Mouse (Mus musculus) cerebellum, adult 2 months (tissue): Measurements from ENCODE around the gene Tmem62. TPM values are rescaled to one million over a fixed set of nuclear protein-coding genes. Genes with fewer than 3 reads are reported as not detected.

Experiments
- DNase-seq, 2 experiments: peaks; one replicate each; pipeline ENCODE4 v3.0.0; 2021
- H3K27ac ChIP-seq: fragments of 200-500 bp; 2 replicates; pipeline ENCODE4 v1.5.1; 2012; ENCODE audit warnings: low read length, control low read depth, inconsistent platforms; ENCODE audit not compliant: insufficient read depth
- H3K27me3 ChIP-seq: fragments of 200-500 bp; 2 replicates; pipeline ENCODE4 v1.6.1; 2012; ENCODE audit warnings: inconsistent platforms, mild to moderate bottlenecking, low read length, moderate library complexity; ENCODE audit not compliant: control insufficient read depth, insufficient read depth
- H3K4me1 ChIP-seq: fragments of 200-500 bp; 2 replicates; pipeline ENCODE4 v1.6.1; 2011; ENCODE audit warnings: low read length; ENCODE audit not compliant: control insufficient read depth, insufficient read depth
- H3K4me3 ChIP-seq: fragments of 200-500 bp; replicated peaks from 2 replicates; pipeline ENCODE3; 2011; ENCODE audit warnings: mild to moderate bottlenecking, low read depth, low read length, control low read depth; ENCODE audit not compliant: insufficient read depth
- CTCF ChIP-seq: fragments of 200-500 bp; IDR thresholded peaks from 2 replicates; pipeline ENCODE4 v1.5.1; 2011; ENCODE audit warnings: low read depth, mild to moderate bottlenecking, control low read depth, low read length, moderate library complexity, borderline replicate concordance; ENCODE audit not compliant: insufficient read depth
- POLR2A ChIP-seq: fragments of 200-500 bp; IDR thresholded peaks from 2 replicates; pipeline ENCODE4 v1.6.1; 2011; ENCODE audit warnings: low read length, control low read depth, borderline replicate concordance; ENCODE audit not compliant: insufficient read depth
- WGBS: fragments of 180-500 bp; shearing (Covaris S2); methylation state at CpG from one replicate; pipeline ENCODE4 v1.1.7; 2018; 5-methylcytosine and 5-hydroxymethylcytosine counted together
- polyA plus RNA-seq: library from polyadenylated mRNA; depleted of rRNA; stranded (reverse); fragments of >200 nt; gene quantifications from 2 replicates; pipeline ENCODE4 v1.2.3, GENCODE M21; 2012; rRNA removed

The Tmem62 gene
- polyA plus RNA-seq, result 68.0 and 73.6 TPM in 2 replicates

DNA sequence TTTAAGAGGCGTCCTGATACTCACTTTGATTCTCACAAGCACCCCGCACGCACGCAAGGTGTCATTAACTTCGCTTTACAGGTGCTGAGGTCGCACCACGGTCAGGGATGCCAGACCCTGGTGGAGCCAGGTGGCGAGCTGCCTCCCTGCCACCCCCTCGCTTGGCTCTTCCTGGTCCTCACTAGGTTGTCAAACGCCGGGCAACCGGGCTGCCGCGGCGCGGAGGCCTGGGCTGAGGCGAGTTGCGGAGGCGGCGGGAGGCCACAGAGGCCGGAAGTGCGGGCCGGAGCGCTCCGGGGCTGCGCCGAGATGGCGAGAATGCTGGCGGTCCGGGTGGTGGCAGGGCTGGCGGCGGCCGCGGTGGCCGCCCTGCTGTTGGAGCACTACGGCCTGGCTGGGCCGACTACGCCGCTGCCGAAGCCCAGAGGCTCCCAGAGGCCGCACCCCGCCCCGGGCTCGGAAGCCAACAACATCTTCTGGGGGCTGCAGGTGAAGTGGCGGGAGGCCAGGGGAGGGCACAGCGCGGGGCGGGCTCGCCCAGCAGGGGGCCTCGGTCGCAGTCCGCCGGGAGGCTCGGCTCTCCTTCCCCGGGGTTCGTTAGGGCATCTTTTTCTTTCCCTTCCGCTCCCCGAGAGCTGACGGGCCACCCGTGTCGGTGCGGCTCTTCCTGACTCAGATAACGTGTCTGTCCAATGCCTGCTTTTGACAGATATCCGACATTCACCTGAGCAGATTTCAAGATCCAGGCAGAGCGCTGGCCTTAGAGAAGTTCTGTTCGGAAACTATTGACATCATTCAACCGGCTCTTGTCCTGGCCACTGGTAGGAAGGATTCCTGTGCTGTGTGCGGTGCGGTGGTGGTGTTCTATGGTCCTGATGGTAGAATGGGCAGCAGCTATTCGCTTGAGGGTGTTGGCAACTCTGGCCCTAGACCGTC lies at the start of gene Tmem62:
Tmem62 (plus strand) TSS at position 28 of the 936 bp plus-strand sequence.
- no peak for TF ChIP-seq CTCF
- peak; percentile 50; the same call in 1 of the 2 replicates for TF ChIP-seq POLR2A
- H3K4me3 ChIP-seq, result peak within 1 kb of the TSS; percentile 80
- no peaks in the 10 kb centered on the region for H3K27me3 ChIP-seq
- no peaks in the 10 kb centered on the region; the same call in 1 of the 2 replicates for H3K4me1 ChIP-seq
- H3K27ac ChIP-seq, result peak within 1 kb of the TSS; percentile 91
- DNase-seq, result peak; percentile 85 to 86
- under 1% methylated on average over 71 of the region's 71 CpGs for WGBS

GRCm38 (mm10) chr2:120933038-120933437 lies 43.8 kb upstream of the Tmem62 start:
- no peak for TF ChIP-seq CTCF
- no peak for TF ChIP-seq POLR2A
- Histone ChIP-seq H3K27ac (no peak overlapping the region), H3K4me1 (no peaks in the 10 kb centered on the region), H3K27me3 (no peaks in the 10 kb centered on the region), H3K4me3 (no peak overlapping the region)
- 95% methylated on average over 3 of the region's 3 CpGs for WGBS
- DNase-seq, result no peak

DNA sequence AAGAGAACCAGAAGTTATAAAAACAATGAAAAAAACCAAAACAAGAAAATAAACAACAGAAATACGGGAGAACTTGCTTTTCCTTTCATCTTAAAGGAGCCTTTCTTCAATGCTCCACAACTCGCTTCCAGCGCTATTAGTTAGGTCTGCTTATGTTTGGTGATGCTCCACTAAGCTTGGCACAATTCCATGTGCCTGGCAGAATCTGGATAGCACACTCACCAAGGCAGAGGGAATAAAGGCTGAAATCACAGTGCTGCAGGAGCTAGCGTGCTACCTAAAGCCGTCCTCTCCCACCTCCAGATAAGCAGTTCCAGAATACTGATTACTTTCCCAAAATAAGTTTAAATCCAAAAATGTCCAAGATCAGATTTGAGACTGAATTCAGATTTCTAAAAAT lies 25.6 kb upstream of the Tmem62 start:
- H3K27ac ChIP-seq, result no peak overlapping the region
- no peaks in the 10 kb centered on the region for H3K27me3 ChIP-seq
- peak; percentile 60 to 79 for DNase-seq
- H3K4me3 ChIP-seq, result no peak overlapping the region
- WGBS, result 17% methylated on average over 5 of the region's 5 CpGs
- no peaks in the 10 kb centered on the region; the same call in 1 of the 2 replicates for H3K4me1 ChIP-seq
- TF ChIP-seq POLR2A (no peak), CTCF (no peak)

DNA sequence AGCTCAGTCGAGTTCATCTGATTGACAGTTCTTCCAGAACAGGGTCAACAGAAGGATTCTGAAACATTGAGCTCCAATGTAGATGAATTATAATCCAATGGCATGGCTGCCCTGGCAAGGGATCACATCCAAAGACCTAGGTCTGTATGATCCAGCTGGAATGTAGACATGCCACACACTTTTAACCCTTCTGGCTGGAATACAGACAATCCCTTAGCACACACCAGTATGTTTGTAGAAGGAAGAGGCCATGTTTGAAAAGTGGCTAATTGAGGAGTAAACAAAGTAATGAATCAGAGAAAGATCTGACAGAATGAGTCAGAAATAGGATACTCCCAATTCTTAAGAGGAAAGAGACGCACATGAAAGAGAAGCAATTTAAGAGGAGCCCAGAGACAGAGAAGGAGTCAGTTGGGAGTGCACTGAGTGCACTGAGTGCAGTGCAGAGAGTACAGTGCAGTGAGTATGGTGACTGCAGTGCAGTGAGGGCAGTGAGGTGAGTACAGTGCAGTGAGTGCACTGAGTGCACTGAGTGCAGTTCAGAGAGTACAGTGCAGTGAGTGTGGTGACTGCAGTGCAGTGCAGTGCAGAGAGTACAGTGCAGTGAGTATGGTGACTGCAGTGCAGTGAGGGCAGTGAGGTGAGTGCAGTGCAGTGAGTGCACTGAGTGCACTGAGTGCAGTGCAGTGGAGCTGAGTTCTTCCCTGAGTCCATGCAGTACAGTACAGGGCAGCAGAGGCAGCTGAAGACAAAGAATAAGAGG lies 24.5 kb upstream of the Tmem62 start:
- no peak overlapping the region for H3K4me3 ChIP-seq
- H3K27me3 ChIP-seq, result no peaks in the 10 kb centered on the region
- H3K27ac ChIP-seq, result no peak overlapping the region; the same call in 1 of the 2 replicates
- WGBS, result 78% methylated on average over 2 of the region's 2 CpGs
- DNase-seq, result no peak
- TF ChIP-seq POLR2A (no peak), CTCF (no peak)
- no peaks in the 10 kb centered on the region; the same call in 1 of the 2 replicates for H3K4me1 ChIP-seq

GRCm38 (mm10) chr2:120959363-120959762 lies 17.5 kb upstream of the Tmem62 start:
- no peak for DNase-seq
- WGBS, result 89% methylated on average over 2 of the region's 2 CpGs
- no peak for TF ChIP-seq CTCF
- no peak for TF ChIP-seq POLR2A
- no peaks in the 10 kb centered on the region for H3K27me3 ChIP-seq
- no peak overlapping the region for H3K4me3 ChIP-seq
- no peak overlapping the region for H3K27ac ChIP-seq
- no peaks in the 10 kb centered on the region for H3K4me1 ChIP-seq

- Histone ChIP-seq H3K4me1 (no peaks in the 10 kb centered on the region), H3K4me3 (no peak overlapping the region), H3K27ac (no peak overlapping the region), H3K27me3 (no peaks in the 10 kb centered on the region)
- 90% methylated on average over 5 of the region's 5 CpGs for WGBS
- TF ChIP-seq CTCF (no peak), POLR2A (no peak)
- DNase-seq, result no peak
These were observed 17.0 kb upstream of the Tmem62 start for GRCm38 (mm10) chr2:120959827-120960226.

GRCm38 (mm10) chr2:120960261-120960660 lies 16.6 kb upstream of the Tmem62 start:
- TF ChIP-seq CTCF, result no peak
- no peak for TF ChIP-seq POLR2A
- WGBS, result 96% methylated on average over 1 of the region's 1 CpGs
- Histone ChIP-seq H3K4me1 (no peaks in the 10 kb centered on the region), H3K27me3 (no peaks in the 10 kb centered on the region), H3K4me3 (no peak overlapping the region), H3K27ac (no peak overlapping the region)
- DNase-seq, result no peak
